Mouse (Mus musculus) thymus, postnatal 10 days (tissue): ENCODE measurements around the gene Arhgap15.

ENCODE experiments used
- DNase-seq, 2 experiments: peaks; one replicate each; pipeline ENCODE4 v3.0.0; 2021; ENCODE audit warnings: low spot score in 2 of 2

Arhgap15 gene

DNA sequence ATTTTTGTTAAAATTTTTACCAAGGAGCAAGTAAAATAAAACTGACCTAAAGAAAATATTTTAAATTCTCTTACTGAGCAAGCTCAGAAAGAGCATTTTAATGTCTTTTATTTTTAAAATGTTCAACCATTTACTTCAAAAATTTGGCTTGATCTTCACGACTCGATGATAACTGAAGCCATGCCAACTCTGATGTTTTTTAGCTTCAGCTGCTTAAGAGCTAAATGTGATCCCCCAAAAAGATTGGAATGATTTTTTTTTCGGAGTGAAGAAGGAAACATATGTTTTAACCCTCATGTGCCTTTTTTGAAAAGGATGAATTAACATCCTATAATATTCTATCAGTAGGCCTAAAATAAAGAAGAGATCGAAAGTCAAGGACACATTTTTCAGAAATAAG, 605.0 kb downstream of the Arhgap15 start:
- DNase-seq = no peak

DNA sequence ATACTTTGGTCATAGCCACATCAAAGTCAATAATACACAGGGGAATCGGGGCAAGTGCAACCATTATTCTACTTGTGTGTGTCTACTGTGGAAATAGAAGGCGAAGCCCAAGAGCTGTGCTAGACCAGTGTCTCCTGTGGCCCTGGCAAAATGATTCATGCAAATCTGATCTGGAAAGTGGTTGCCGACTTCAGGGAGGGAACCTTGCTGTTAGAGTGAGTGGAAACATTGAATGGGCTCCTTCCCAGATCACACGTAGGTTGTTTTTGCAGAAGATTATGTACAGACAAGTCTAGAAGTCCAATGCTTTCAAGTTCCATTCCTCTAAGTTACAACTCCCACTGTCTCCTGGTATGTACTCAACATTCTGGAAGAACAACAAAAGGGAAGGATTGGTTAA, 606.2 kb downstream of the Arhgap15 start:
- DNase-seq = no peak

- DNase-seq = no peak
Observed at GRCm38 (mm10) chr2:44355316-44355715, 606.7 kb downstream of the Arhgap15 start.

GRCm38 (mm10) chr2:44356248-44356886, 607.7 kb downstream of the Arhgap15 start:
- DNase-seq = no peak

DNA sequence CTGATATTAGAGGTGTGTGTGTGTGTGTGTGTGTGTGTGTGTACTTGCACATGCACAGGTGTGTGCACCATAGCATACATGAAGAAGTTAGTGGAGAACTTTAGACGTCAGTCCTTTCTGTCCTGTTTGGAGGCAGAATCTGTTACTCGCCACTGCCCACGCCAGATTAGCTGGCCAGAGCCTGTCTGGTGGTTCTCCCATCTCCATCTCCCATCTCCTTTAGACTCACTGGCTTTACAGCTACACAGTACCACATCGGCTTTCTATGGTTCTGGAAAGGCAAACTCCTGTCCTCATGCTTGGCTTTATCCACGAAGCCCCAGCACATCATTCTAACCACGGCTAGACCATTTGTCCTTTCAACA, 608.2 kb downstream of the Arhgap15 start:
- no peak for DNase-seq

GRCm38 (mm10) chr2:44380225-44380624, 631.6 kb downstream of the Arhgap15 start:
- no peak for DNase-seq

- DNase-seq = no peak
Observed at GRCm38 (mm10) chr2:44384541-44384940, 635.9 kb downstream of the Arhgap15 start.

GRCm38 (mm10) chr2:44389556-44389955, 640.9 kb downstream of the Arhgap15 start:
- no peak for DNase-seq

- DNase-seq = no peak
Observed at GRCm38 (mm10) chr2:44393789-44394188, 645.2 kb downstream of the Arhgap15 start.

- no peak for DNase-seq
Observed at GRCm38 (mm10) chr2:44394956-44395501, 646.4 kb downstream of the Arhgap15 start.

DNA sequence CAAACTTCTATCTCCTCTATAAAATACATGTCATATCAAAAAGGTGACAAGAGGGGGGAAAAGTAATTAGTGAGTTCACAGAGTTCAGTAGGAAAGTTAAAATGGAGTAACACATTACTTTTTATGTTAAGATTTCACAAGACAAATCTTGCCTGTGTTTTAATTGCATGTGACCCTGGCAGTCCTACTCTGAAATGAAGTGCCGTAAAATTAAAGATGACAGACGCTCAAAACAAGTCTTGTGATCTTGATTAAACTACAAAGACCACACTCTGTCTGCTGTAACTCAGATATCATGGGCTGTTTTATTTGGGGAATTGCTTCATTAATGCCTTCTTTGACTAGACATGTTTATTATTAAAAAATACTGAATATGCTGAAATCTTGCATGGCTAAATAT, 647.0 kb downstream of the Arhgap15 start:
- no peak for DNase-seq

DNA sequence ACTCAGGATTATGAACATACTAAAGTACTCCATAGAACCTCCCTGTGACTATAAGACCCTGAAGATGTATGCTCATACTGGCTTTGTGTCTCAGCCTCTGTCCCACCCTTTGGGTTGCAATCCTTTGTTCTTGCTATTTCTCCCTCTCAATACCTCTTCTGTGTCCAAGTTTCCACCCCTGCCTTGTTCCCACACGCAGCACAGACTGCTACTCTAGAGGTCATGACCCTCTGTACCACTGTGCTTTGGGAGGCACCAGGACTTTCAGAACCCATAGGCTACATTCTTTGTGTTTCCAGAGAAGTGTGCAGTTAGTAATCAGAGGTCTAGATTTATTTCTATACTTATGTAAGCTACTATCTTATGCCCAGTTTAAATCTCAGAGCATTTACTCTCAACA, 648.6 kb downstream of the Arhgap15 start:
- no peak for DNase-seq

- no peak for DNase-seq
Observed at GRCm38 (mm10) chr2:44397735-44398337, 649.2 kb downstream of the Arhgap15 start.

- DNase-seq = no peak
Observed at GRCm38 (mm10) chr2:44399191-44399926, 650.7 kb downstream of the Arhgap15 start.

DNA sequence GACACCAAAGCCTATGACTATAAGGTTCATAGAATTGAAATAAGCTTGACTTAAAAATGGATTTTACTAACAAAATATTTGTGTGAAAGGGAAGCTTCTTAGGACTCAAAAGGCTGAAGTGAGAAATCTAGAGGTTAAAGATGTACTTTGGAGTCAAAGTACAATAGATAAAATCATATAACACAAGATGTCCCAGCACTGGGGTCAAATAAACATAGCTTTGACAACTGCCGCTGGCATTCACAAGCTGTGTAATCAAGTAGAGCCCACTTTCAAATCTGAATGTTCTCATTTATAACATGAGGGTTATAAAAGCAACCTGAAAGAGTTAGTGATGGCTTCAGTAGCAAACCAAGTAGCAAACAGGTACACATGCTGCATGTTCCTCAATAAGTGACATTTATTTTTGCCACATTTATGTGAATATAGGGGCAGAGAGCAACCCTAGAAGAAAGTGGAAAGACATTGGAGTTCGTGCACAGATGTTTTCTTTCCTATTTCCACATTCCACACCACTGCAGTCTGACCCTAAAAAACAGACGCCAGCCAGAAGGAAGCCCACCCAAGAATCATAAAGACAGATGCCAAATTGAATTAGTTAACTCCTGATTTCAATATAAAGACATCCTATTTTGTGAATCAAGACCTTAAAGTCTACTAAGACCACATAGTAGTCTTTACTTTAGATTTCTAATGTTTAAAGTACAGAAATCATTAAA, 653.2 kb downstream of the Arhgap15 start:
- DNase-seq = no peak

DNA sequence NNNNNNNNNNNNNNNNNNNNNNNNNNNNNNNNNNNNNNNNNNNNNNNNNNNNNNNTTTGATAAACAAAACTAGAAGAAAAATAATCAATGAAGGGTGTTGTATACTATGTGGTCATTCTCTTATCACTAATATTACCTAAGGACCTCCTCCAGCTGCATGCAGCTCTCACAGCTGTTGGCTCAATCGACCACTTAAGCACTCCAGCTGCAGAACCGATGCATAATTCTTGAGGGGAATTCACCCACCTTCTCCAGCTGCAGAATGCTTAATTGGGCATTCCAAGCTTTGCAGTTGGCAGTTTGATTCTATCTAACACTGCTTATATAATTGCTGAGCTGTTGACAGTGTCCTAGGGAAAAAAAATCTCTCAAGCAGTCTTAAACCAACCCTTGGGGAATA, 663.0 kb downstream of the Arhgap15 start:
- DNase-seq = no peak

DNA sequence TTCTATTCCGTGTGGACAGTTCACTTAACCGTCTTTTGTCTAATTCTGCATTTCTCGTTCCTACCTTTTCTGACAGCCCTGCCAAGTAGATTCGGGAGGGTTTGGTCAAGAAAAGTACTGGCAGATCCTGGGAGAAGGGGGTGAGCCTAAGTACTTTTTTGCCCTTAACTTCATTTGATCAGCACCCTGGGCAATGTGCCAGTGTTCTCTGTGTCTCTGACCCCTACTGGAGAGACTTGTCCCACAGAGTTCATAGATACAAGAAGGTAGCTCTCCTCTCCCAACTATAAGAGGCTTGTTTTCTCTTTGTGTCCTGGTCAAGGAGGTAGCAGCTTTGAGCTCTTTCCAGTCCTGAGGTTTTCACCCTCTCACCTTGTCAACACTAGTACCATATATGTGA, 667.7 kb downstream of the Arhgap15 start:
- no peak for DNase-seq

DNA sequence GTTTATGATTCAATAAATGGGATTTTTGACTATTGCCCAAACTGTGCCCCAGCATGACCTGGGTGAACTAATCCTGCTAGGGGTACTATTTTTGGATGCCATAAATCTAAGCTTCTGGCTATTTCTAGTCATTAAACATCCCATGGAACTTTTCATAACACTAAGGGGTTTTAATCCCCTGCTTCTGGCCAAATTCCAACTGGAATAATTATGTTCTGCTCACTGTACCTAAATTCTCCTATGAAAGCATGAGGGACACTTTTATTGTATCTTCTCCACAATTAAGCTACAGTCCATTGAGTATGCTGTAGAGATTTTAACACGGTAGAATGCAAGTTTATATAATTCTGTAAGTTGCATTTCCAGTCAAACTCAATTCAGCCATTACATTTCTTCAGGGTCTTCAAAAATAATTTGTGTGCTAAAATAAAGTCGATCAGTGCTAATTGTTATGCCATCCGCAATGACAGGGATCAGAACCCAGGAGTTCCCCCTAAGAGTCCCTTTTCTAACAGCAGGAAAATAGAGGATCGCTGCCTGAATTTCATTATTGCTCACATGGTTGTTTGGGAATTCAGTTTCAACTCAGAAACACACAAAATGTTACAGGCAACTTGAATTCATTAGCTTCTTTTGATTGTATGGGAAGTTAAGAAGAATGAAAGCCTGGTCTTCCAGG, 671.1 kb downstream of the Arhgap15 start:
- DNase-seq = no peak

- no peak for DNase-seq
Observed at GRCm38 (mm10) chr2:44430521-44430920, 681.9 kb downstream of the Arhgap15 start.

DNA sequence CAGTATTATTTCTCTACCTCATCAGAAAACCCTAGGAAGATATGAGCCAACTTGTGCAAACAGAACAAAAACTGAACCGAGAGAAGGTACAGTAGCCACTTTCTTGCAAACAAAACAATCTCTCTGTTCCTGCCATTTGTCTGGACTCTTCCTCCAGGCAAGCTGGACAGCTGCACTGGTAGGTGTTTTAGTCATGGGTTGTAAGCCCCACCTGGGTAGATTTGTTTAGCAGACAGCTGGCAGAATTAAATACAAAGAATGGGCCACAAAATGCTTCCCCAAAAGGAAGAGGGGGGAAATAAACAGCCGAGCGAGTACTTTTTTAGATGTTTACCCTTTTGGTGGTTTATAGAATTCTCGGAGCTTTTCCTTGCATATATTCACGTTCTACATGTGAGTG, 688.0 kb downstream of the Arhgap15 start:
- no peak for DNase-seq

- no peak for DNase-seq
Observed at GRCm38 (mm10) chr2:44437496-44438057, 689.0 kb downstream of the Arhgap15 start.
